Mouse (Mus musculus) adrenal gland, adult 2 months (tissue): ENCODE measurements around the gene Bbs5. TPM values are rescaled to one million over a fixed set of nuclear protein-coding genes. Genes with fewer than 3 reads are reported as not detected.
"Not testable (repeated sequence)": the region's sequence is repeated elsewhere in the genome, so short reads cannot be mapped to it uniquely, and the experiment has no call there.

Experiments
- DNase-seq: peaks from one replicate; pipeline ENCODE4 v3.0.0; 2021
- polyA plus RNA-seq: library from polyadenylated mRNA; depleted of rRNA; stranded (reverse); fragments of >200 nt; gene quantifications from 2 replicates; pipeline ENCODE4 v1.2.3, GENCODE M21; 2012; rRNA removed
- total RNA-seq, 2 experiments: library from RNA; stranded (reverse); gene quantifications; 2 replicates each; pipeline ENCODE4 v1.2.3; 2021

Bbs5 gene
- total and polyA plus RNA-seq, 3 experiments: 0.43 to 8.3 (median 7.0) TPM

- DNase-seq: no peak
Measured at GRCm38 (mm10) chr2:69669853-69670252, 22.9 kb downstream of the Bbs5 start, which contains the start of gene Klhl41. Klhl41 (plus strand) TSS chr2:69670120.

- no peak for DNase-seq
Measured at GRCm38 (mm10) chr2:69673723-69674122, 26.8 kb downstream of the Bbs5 start.

- DNase-seq: no peak
Measured at GRCm38 (mm10) chr2:69675266-69675665, 28.3 kb downstream of the Bbs5 start.

- no peak for DNase-seq
Measured at GRCm38 (mm10) chr2:69676713-69677112, 29.7 kb downstream of the Bbs5 start.

GRCm38 (mm10) chr2:69677215-69677614 lies 30.2 kb downstream of the Bbs5 start:
- not testable (repeated sequence) for DNase-seq

GRCm38 (mm10) chr2:69679990-69680389 lies 33.0 kb downstream of the Bbs5 start:
- DNase-seq: no peak

- DNase-seq: no peak
Measured at GRCm38 (mm10) chr2:69681931-69682330, 35.0 kb downstream of the Bbs5 start.

GRCm38 (mm10) chr2:69683036-69683805 lies 36.2 kb downstream of the Bbs5 start:
- DNase-seq: no peak

- no peak for DNase-seq
Measured at GRCm38 (mm10) chr2:69684488-69684887, 37.5 kb downstream of the Bbs5 start.

- no peak for DNase-seq
Measured at GRCm38 (mm10) chr2:69690214-69690613, 43.2 kb downstream of the Bbs5 start.

GRCm38 (mm10) chr2:69690843-69691242 lies 43.9 kb downstream of the Bbs5 start:
- DNase-seq: no peak

- DNase-seq: no peak
Measured at GRCm38 (mm10) chr2:69693501-69693900, 46.5 kb downstream of the Bbs5 start.

- DNase-seq: no peak
Measured at GRCm38 (mm10) chr2:69700446-69700845, 53.5 kb downstream of the Bbs5 start.

GRCm38 (mm10) chr2:69712171-69712570 lies 65.2 kb downstream of the Bbs5 start:
- peak; percentile 49 for DNase-seq

- DNase-seq: peak; percentile 93
Measured at GRCm38 (mm10) chr2:69712981-69713625, 66.1 kb downstream of the Bbs5 start, which contains the start of gene Fastkd1. Fastkd1 (minus strand) TSS chr2:69713516.

- no peak for DNase-seq
Measured at GRCm38 (mm10) chr2:69713626-69714014, 66.6 kb downstream of the Bbs5 start.

GRCm38 (mm10) chr2:69714126-69714525 lies 67.2 kb downstream of the Bbs5 start:
- peak; percentile 51 for DNase-seq

- DNase-seq: no peak
Measured at GRCm38 (mm10) chr2:69716483-69716882, 69.5 kb downstream of the Bbs5 start.

Other genes starting within 250 kb of the Bbs5 start
- gene Lrp2, start 61.1 kb upstream of the Bbs5 start, total RNA-seq: under 1 TPM; 0.52 to 0.73 TPM
- 0.04 TPM in 2 replicates for gene Lrp2, start 61.1 kb upstream of the Bbs5 start, polyA plus RNA-seq
- gene Klhl41, start 22.9 kb downstream of the Bbs5 start, total RNA-seq: under 1 TPM; 0.35 TPM
- 0.04 TPM in 1 of 2 replicates, not detected in the other for gene Klhl41, start 22.9 kb downstream of the Bbs5 start, polyA plus RNA-seq
- gene Fastkd1, start 66.3 kb downstream of the Bbs5 start, total RNA-seq: 10 to 100 TPM; 20.1 to 28.2 TPM
- 3.3 and 3.7 TPM in 2 replicates for gene Fastkd1, start 66.3 kb downstream of the Bbs5 start, polyA plus RNA-seq
- gene Ppig, start 75.4 kb downstream of the Bbs5 start, total RNA-seq: 10 to 100 TPM; 48.9 to 61.8 TPM
- 0.40 and 0.71 TPM in 2 replicates for gene Ppig, start 75.4 kb downstream of the Bbs5 start, polyA plus RNA-seq
- 1 to 10 TPM; 1.3 to 2.0 TPM for gene Ccdc173, start 142.4 kb downstream of the Bbs5 start, total RNA-seq
- not detected in 2 replicates for gene Ccdc173, start 142.4 kb downstream of the Bbs5 start, polyA plus RNA-seq
- 10 to 100 TPM; 22.9 to 25.3 TPM for gene Phospho2, start 142.5 kb downstream of the Bbs5 start, total RNA-seq
- gene Phospho2, start 142.5 kb downstream of the Bbs5 start, polyA plus RNA-seq: 147 and 150 TPM in 2 replicates
- gene Klhl23, start 174.8 kb downstream of the Bbs5 start, total RNA-seq: 10 to 100 TPM in 1 of 2 experiments, 1 to 10 TPM in 1; 5.3 to 14.1 TPM
- gene Klhl23, start 174.8 kb downstream of the Bbs5 start, polyA plus RNA-seq: 1.3 and 1.7 TPM in 2 replicates
- 100 to 1,000 TPM; 162 to 194 TPM for gene Ssb, start 214.4 kb downstream of the Bbs5 start, total RNA-seq
- 0.07 and 0.35 TPM in 2 replicates for gene Ssb, start 214.4 kb downstream of the Bbs5 start, polyA plus RNA-seq
- 10 to 100 TPM; 16.2 to 20.4 TPM for gene Mettl5, start 238.4 kb downstream of the Bbs5 start, total RNA-seq
- gene Mettl5, start 238.4 kb downstream of the Bbs5 start, polyA plus RNA-seq: 16.6 and 17.2 TPM in 2 replicates